Mouse (Mus musculus): Measurements from ENCODE around the gene Ppp5c. TPM values are rescaled to one million over a fixed set of nuclear protein-coding genes. Genes with fewer than 3 reads are reported as not detected.

The Ppp5c gene
- polyA plus RNA-seq, 1 experiment = 278 TPM

- TF ChIP-seq POLR2A (IDR thresholded peaks at IDR 0.05; ENCODE audit: low read depth, low read length) (no peak), CTCF (IDR thresholded peaks at IDR 0.05; ENCODE audit: extremely low read depth, insufficient read length, insufficient replicate concordance, low read depth, low read length) (no peak)
- no peaks in the 10 kb centered on the region for H3K36me3 ChIP-seq (ENCODE audit: control insufficient read depth, insufficient read depth, low read length)
- no peaks in the 10 kb centered on the region for H3K27me3 ChIP-seq (ENCODE audit: control insufficient read depth, insufficient read depth, low read length)
- H3K4me1 ChIP-seq (ENCODE audit: control insufficient read depth, insufficient read depth, insufficient read length, low read length) = peaks cover 9% of the 10 kb centered on the region
- no peak overlapping the region for H3K4me3 ChIP-seq (ENCODE audit: low read depth, low read length)
- 70% methylated on average over 9 of the region's 9 CpGs for WGBS
- no peak overlapping the region for H3K27ac ChIP-seq (ENCODE audit: insufficient read depth, low read depth, low read length)
Observed at GRCm38 (mm10) chr7:17065620-17066019, 37.9 kb upstream of the Ppp5c start.

- Histone ChIP-seq H3K4me1 (ENCODE audit: control insufficient read depth, insufficient read depth, insufficient read length, low read length) (peaks cover 30% of the 10 kb centered on the region), H3K36me3 (ENCODE audit: control insufficient read depth, insufficient read depth, low read length) (no peaks in the 10 kb centered on the region), H3K27me3 (ENCODE audit: control insufficient read depth, insufficient read depth, low read length) (no peaks in the 10 kb centered on the region), H3K27ac (ENCODE audit: insufficient read depth, low read depth, low read length) (peak overlapping the region; percentile 48), H3K4me3 (ENCODE audit: low read depth, low read length) (peak overlapping the region; percentile 33)
- TF ChIP-seq CTCF (IDR thresholded peaks at IDR 0.05; ENCODE audit: extremely low read depth, insufficient read length, insufficient replicate concordance, low read depth, low read length) = no peak
- no peak for TF ChIP-seq POLR2A (IDR thresholded peaks at IDR 0.05; ENCODE audit: low read depth, low read length)
- 5% methylated on average over 11 of the region's 11 CpGs for WGBS
Observed at GRCm38 (mm10) chr7:17062845-17063244, 35.1 kb upstream of the Ppp5c start.

DNA sequence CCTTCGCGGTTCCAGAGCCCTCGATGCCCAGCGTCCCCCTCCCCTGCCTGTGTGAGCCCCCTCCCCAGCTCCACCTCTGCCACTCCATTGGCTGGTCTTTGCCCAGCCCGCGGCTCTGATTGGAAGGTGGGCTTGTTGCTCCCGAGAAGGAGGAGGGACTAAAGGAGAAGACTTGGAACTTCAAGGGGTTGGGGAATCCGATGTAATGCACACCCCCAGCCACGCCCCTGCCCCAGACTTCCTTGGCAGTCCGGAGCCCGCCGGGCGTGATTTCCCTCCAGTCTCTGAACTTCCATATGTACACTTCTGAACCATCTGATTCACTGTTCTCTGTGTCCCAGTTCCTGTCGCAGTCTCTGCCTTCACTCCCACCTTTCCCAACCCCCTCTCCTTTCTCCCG, 34.7 kb upstream of the Ppp5c start, which contains the start of gene Hif3a:
Hif3a (minus strand) TSS at position 39 of the 400 bp plus-strand sequence.
- Histone ChIP-seq H3K27me3 (ENCODE audit: control insufficient read depth, insufficient read depth, low read length) (no peaks in the 10 kb centered on the region), H3K36me3 (ENCODE audit: control insufficient read depth, insufficient read depth, low read length) (no peaks in the 10 kb centered on the region), H3K4me3 (ENCODE audit: low read depth, low read length) (peak within 1 kb of the TSS; percentile 33), H3K4me1 (ENCODE audit: control insufficient read depth, insufficient read depth, insufficient read length, low read length) (peaks cover 31% of the 10 kb centered on the region), H3K27ac (ENCODE audit: insufficient read depth, low read depth, low read length) (peak within 1 kb of the TSS; percentile 48)
- TF ChIP-seq POLR2A (IDR thresholded peaks at IDR 0.05; ENCODE audit: low read depth, low read length) = no peak
- TF ChIP-seq CTCF (IDR thresholded peaks at IDR 0.05; ENCODE audit: extremely low read depth, insufficient read length, insufficient replicate concordance, low read depth, low read length) = no peak
- WGBS = 8% methylated on average over 15 of the region's 15 CpGs

DNA sequence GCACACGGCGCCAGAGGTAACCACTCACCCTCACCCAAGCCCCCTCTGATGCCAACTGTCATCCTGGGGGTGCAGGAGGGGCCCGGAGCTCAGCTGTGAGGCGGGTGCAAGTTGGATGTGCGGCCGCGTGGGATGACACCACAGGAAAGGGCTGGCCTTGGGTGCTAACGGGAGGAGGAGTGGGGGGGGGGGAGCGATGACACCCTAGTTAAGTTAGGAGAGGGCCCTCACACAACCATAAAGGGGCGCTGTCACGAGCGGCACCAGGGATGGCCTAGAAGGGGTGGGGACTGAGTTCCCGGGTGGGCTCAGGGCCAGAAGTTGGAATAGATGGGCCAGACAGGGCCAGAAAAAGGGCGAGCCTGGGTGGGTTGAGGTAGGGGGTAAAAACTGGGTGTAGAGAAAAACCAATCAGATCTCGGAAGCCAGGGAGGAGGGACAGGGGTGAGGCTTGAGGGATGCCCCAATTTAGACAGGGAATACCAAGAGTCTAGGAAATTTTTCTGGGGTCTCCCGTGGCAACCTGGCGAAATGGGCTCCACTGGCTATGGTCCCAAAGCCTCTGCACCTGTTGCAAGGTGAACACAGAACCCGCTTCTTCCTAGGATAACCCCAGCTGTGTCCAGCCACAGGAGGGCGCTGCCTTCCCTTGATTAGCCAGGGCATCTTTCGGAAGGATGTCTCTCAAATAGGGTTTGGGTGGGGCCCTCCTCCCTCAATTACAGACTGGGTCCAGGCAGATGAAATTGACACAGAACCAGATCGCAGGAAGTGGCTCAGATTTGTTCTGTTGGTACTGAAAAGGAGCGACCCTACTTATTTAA, 33.3 kb upstream of the Ppp5c start:
- Histone ChIP-seq H3K27me3 (ENCODE audit: control insufficient read depth, insufficient read depth, low read length) (no peaks in the 10 kb centered on the region), H3K27ac (ENCODE audit: insufficient read depth, low read depth, low read length) (peak overlapping the region; percentile 64)

DNA sequence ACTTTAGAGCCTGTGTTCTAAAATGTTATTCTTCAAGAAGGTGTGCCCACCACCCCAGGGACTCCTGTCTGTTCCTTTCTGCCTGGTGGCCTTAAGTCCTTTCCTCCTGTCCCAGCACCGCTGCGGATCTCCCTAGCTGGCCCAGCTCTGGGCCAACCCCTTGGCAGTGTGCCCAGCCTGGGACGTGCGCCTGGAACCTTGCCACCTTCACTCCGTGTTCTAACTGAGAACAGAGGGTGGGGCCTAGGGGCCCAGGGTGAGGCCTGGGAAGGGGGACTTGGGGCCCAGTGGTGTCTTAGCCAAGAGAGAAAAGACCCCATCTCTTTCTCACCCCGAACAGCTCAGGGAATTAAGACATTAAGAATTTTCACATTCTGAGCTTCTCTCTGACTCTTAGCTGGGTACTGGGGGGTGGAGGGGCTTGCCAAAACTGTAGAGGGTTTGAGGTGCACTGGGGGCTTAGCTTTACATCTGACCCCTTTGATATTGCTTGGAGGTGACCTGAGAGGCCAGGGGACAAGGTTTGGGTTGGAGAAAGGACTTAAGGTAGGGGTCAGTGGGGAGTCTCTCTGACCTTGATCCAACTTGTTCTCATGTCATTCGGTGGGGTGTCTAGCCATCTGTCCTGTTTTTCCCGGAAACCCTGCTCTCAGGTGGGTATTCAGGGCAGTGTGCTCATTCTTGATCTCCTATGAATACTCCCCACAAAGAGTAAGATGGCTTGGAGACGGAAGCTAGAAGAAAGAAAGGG, 32.5 kb upstream of the Ppp5c start:
- Histone ChIP-seq H3K27me3 (ENCODE audit: control insufficient read depth, insufficient read depth, low read length) (no peaks in the 10 kb centered on the region), H3K4me1 (ENCODE audit: control insufficient read depth, insufficient read depth, insufficient read length, low read length) (peaks cover 40% of the 10 kb centered on the region), H3K27ac (ENCODE audit: insufficient read depth, low read depth, low read length) (peak overlapping the region; percentile 91), H3K4me3 (ENCODE audit: low read depth, low read length) (peak overlapping the region; percentile 29; the same call in 1 of the 2 replicates), H3K36me3 (ENCODE audit: control insufficient read depth, insufficient read depth, low read length) (no peaks in the 10 kb centered on the region)
- WGBS = 10% methylated on average over 9 of the region's 9 CpGs
- TF ChIP-seq POLR2A (IDR thresholded peaks at IDR 0.05; ENCODE audit: low read depth, low read length) (no peak; the same call in 1 of the 2 replicates), CTCF (IDR thresholded peaks at IDR 0.05; ENCODE audit: extremely low read depth, insufficient read length, insufficient replicate concordance, low read depth, low read length) (no peak)

More for the DNA sequence above, 33.3 kb upstream of the Ppp5c start:
- no peaks in the 10 kb centered on the region for H3K36me3 ChIP-seq (ENCODE audit: control insufficient read depth, insufficient read depth, low read length)
- 28% methylated on average over 21 of the region's 22 CpGs for WGBS
- H3K4me1 ChIP-seq (ENCODE audit: control insufficient read depth, insufficient read depth, insufficient read length, low read length) = peaks cover 37% of the 10 kb centered on the region
- peak overlapping the region; percentile 29; the same call in 1 of the 2 replicates for H3K4me3 ChIP-seq (ENCODE audit: low read depth, low read length)
- TF ChIP-seq POLR2A (IDR thresholded peaks at IDR 0.05; ENCODE audit: low read depth, low read length) = no peak
- peak; percentile 38; the same call in 1 of the 2 replicates for TF ChIP-seq CTCF (IDR thresholded peaks at IDR 0.05; ENCODE audit: extremely low read depth, insufficient read length, insufficient replicate concordance, low read depth, low read length)

DNA sequence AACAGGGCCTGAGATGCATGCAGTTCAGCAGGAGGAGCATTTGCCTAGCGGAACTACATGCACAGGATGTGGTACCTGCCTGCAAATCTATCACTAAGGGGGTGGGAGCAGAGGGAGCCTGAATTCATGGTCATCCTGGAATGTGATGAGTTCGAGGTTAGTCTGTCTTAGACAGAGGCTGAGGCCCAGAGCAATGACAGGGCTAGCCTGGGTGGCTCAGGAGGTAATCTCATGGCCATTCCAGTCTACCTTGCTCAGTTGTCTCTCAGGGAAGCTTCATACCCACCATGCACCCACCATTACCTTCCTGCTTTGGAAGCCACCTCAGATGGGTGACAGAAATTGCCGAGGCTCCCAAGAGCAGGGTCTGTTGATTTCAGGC, 31.7 kb upstream of the Ppp5c start:
- 54% methylated on average over 3 of the region's 3 CpGs for WGBS
- H3K27me3 ChIP-seq (ENCODE audit: control insufficient read depth, insufficient read depth, low read length) = no peaks in the 10 kb centered on the region
- TF ChIP-seq CTCF (IDR thresholded peaks at IDR 0.05; ENCODE audit: extremely low read depth, insufficient read length, insufficient replicate concordance, low read depth, low read length) (no peak), POLR2A (IDR thresholded peaks at IDR 0.05; ENCODE audit: low read depth, low read length) (no peak)
- no peaks in the 10 kb centered on the region for H3K36me3 ChIP-seq (ENCODE audit: control insufficient read depth, insufficient read depth, low read length)
- peaks cover 40% of the 10 kb centered on the region for H3K4me1 ChIP-seq (ENCODE audit: control insufficient read depth, insufficient read depth, insufficient read length, low read length)
- no peak overlapping the region for H3K4me3 ChIP-seq (ENCODE audit: low read depth, low read length)
- peak overlapping the region; percentile 91 for H3K27ac ChIP-seq (ENCODE audit: insufficient read depth, low read depth, low read length)
